Mouse (Mus musculus) layer of hippocampus, adult 18-20 months (tissue): ENCODE data around the gene Supt5. TPM values are rescaled to one million over a fixed set of nuclear protein-coding genes. Genes with fewer than 3 reads are reported as not detected.

Experiments
- total RNA-seq, 2 experiments: library from RNA; stranded (reverse); gene quantifications; 2 replicates each; pipeline ENCODE4 v1.2.3; 2021

The Supt5 gene
- total RNA-seq, 2 experiments from 2014 or later, result 116 to 119 TPM

Other genes with a start within 250 kb of the Supt5 start
- under 1 TPM in 1 of 2 experiments, not detected in 1; 0.05 TPM for gene 9530053A07Rik, start 209.3 kb downstream of the Supt5 start, total RNA-seq
- gene Fbl, start 169.0 kb downstream of the Supt5 start, total RNA-seq, result 10 to 100 TPM; 43.0 to 46.4 TPM
- 10 to 100 TPM; 41.8 to 43.7 TPM for gene Dyrk1b, start 159.3 kb downstream of the Supt5 start, total RNA-seq
- 10 to 100 TPM; 59.3 to 61.3 TPM for gene Eid2, start 70.9 kb downstream of the Supt5 start, total RNA-seq
- 10 to 100 TPM; 37.8 to 38.4 TPM for gene Eid2b, start 61.0 kb downstream of the Supt5 start, total RNA-seq
- gene Selenov, start 47.6 kb downstream of the Supt5 start, total RNA-seq, result under 1 TPM in 1 of 2 experiments, not detected in 1; 0.25 TPM
- 1 to 10 TPM; 2.1 to 2.6 TPM for gene Dll3, start 36.5 kb downstream of the Supt5 start, total RNA-seq
- 10 to 100 TPM; 42.4 to 44.3 TPM for gene Timm50, start 26.7 kb downstream of the Supt5 start, total RNA-seq
- 100 to 1,000 TPM; 481 to 546 TPM for gene Rps16, start 11.9 kb upstream of the Supt5 start, total RNA-seq
- 1 to 10 TPM; 4.8 to 5.1 TPM for gene Plekhg2, start 33.9 kb upstream of the Supt5 start, total RNA-seq
- 1 to 10 TPM; 3.5 to 3.7 TPM for gene Zfp36, start 41.5 kb upstream of the Supt5 start, total RNA-seq
- gene Med29, start 54.0 kb upstream of the Supt5 start, total RNA-seq, result 10 to 100 TPM; 21.4 to 22.1 TPM
- 10 to 100 TPM; 64.9 to 69.3 TPM for gene Paf1, start 54.2 kb upstream of the Supt5 start, total RNA-seq
- 1 to 10 TPM; 2.2 to 2.4 TPM for gene Gmfg, start 98.7 kb upstream of the Supt5 start, total RNA-seq
- gene Lrfn1, start 113.2 kb upstream of the Supt5 start, total RNA-seq, result 10 to 100 TPM; 75.5 to 81.1 TPM
- gene Ifnl2, start 171.7 kb upstream of the Supt5 start, total RNA-seq, result not detected
- gene Ifnl3, start 184.1 kb upstream of the Supt5 start, total RNA-seq, result not detected
- not detected for gene Sycn, start 202.1 kb upstream of the Supt5 start, total RNA-seq
- under 1 TPM in 1 of 2 experiments, not detected in 1; 0.28 TPM for gene Nccrp1, start 208.5 kb upstream of the Supt5 start, total RNA-seq